Mouse (Mus musculus) testis, adult 2 months (tissue): ENCODE results near the gene Abtb2. TPM values are rescaled to one million over a fixed set of nuclear protein-coding genes. Genes with fewer than 3 reads are reported as not detected.

Experiments
- H3K27ac ChIP-seq: fragments of 200-500 bp; 2 replicates; pipeline ENCODE4 v1.5.1; 2012; ENCODE audit warnings: low read depth, low read length; ENCODE audit not compliant: control insufficient read depth, insufficient read depth
- H3K27me3 ChIP-seq: fragments of 200-500 bp; 2 replicates; pipeline ENCODE4 v1.6.1; 2012; ENCODE audit warnings: mild to moderate bottlenecking, low read length, moderate library complexity; ENCODE audit not compliant: control insufficient read depth, insufficient read depth
- H3K36me3 ChIP-seq: fragments of 200-500 bp; 2 replicates; pipeline ENCODE4 v1.6.1; 2012; ENCODE audit warnings: mild to moderate bottlenecking, low read length; ENCODE audit not compliant: control insufficient read depth, insufficient read depth
- H3K4me1 ChIP-seq: fragments of 200-500 bp; 2 replicates; pipeline ENCODE4 v1.6.1; 2012; ENCODE audit warnings: low read length; ENCODE audit not compliant: control insufficient read depth, insufficient read depth
- H3K4me3 ChIP-seq: fragments of 200-500 bp; 2 replicates; pipeline ENCODE4 v1.5.1; 2012; ENCODE audit warnings: low read depth, mild to moderate bottlenecking, low read length, moderate library complexity, mixed read lengths; ENCODE audit not compliant: control insufficient read depth
- CTCF ChIP-seq: fragments of 200-500 bp; IDR thresholded peaks from 2 replicates; pipeline ENCODE4 v1.5.1; 2012; ENCODE audit warnings: low read depth, mild to moderate bottlenecking, inconsistent platforms, low read length, moderate library complexity; ENCODE audit not compliant: control insufficient read depth, insufficient read depth, insufficient replicate concordance
- POLR2A ChIP-seq: fragments of 200-500 bp; IDR thresholded peaks from 2 replicates; pipeline ENCODE4 v1.6.1; 2012; ENCODE audit warnings: low read depth, mild to moderate bottlenecking, inconsistent platforms, low read length, moderate library complexity; ENCODE audit not compliant: control insufficient read depth
- polyA plus RNA-seq: library from polyadenylated mRNA; depleted of rRNA; stranded (reverse); fragments of >200 nt; gene quantifications from 2 replicates; pipeline ENCODE4 v1.2.3, GENCODE M21; 2012

The Abtb2 gene
- polyA plus RNA-seq, 1 experiment: 9.0 TPM

DNA sequence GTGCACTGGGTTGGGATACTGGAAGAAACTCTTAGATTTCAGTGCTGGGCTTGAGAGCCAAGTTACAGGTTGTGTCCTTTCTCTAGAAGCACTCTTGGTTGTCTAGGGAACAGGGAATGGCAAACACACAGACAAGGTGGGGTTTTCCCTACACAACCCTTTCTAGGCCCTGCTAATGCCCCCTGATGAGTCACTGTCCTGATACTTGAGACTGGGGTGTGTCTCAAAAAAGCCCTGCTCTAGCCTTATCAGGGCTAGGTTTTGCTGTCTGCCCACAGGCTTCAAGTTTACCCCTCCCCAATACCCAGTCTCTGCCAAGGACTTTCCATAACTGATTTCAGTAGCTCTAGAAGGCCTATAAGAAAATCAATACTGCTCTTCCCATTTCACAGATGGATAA is 89.9 kb downstream of the Abtb2 start:
- H3K27ac ChIP-seq: no peak overlapping the region
- H3K27me3 ChIP-seq: no peaks in the 10 kb centered on the region
- no peak overlapping the region for H3K4me3 ChIP-seq
- no peaks in the 10 kb centered on the region for H3K4me1 ChIP-seq
- no peaks in the 10 kb centered on the region for H3K36me3 ChIP-seq
- TF ChIP-seq POLR2A (no peak), CTCF (no peak)

GRCm38 (mm10) chr2:103659167-103659566 is 93.1 kb downstream of the Abtb2 start:
- Histone ChIP-seq H3K36me3 (no peaks in the 10 kb centered on the region), H3K4me1 (no peaks in the 10 kb centered on the region), H3K27me3 (no peaks in the 10 kb centered on the region), H3K27ac (no peak overlapping the region), H3K4me3 (no peak overlapping the region)
- TF ChIP-seq CTCF: no peak
- TF ChIP-seq POLR2A: no peak

DNA sequence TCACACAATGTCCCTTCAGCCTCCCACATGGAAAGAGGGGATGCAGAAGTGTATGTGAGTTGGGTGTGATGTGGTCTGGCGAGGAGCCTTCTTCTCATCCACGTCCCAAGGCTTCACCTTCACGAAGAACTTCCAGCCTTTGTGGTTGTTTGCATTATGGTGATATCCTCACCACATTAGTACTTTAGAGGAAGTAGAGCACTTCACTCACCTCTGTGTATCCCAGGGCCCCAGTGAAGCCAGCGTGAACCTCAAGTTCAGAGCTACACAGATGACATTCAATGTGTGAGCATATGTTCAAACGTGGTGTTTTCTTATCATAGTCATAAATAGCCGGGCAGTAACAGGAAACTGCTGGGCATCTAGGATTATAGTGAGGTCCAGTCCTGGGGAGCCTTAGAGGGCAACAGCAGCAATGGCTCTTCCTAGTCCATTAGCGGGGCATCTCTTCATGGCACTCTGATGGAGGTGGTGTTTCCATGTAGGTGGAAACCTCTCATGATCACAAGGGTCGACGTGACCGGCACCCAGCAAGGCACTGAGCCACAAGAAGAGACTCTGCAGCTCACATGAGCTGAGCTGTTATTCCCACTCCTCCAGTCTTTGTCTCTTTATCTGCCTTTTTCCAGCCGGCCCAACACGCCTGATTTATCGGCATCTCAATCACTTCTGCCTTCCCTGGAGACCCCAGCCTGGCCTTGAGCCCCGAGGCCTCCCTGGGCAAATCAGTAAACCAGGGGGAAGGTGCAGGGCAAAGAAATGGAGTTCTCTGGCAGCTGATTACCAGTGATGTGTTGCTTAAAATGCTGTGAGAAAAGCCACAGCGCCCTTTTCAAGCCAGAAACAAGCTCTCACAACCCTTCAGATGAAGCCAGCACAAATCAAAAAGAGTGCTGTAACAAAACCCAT is 93.8 kb downstream of the Abtb2 start:
- Histone ChIP-seq H3K4me3 (no peak overlapping the region), H3K27ac (no peak overlapping the region), H3K36me3 (no peaks in the 10 kb centered on the region), H3K4me1 (no peaks in the 10 kb centered on the region), H3K27me3 (no peaks in the 10 kb centered on the region)
- TF ChIP-seq CTCF: no peak
- no peak for TF ChIP-seq POLR2A

GRCm38 (mm10) chr2:103661696-103662095 is 95.6 kb downstream of the Abtb2 start:
- H3K36me3 ChIP-seq: no peaks in the 10 kb centered on the region
- no peak for TF ChIP-seq CTCF
- TF ChIP-seq POLR2A: no peak
- no peaks in the 10 kb centered on the region for H3K27me3 ChIP-seq
- H3K4me1 ChIP-seq: no peaks in the 10 kb centered on the region
- no peak overlapping the region for H3K4me3 ChIP-seq
- no peak overlapping the region for H3K27ac ChIP-seq

DNA sequence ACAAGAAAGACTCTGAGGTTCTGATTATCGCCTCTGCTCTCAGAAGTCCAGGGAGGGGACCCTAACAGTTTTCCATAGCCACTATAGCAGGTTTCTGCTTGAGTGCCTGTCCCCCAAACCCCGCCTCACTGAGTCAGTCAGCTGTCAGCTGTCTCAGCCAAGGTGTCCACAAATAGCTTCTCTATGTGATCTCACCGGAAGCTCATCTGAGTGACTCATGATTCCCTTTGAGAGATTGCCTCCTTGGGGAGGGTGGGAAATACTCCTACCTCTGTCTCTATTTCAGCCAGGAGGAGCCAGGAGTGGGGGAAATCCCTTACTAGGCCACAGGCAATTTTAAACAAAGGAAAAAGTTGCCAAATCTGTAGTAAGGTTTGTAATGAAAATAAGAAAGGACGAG is 96.0 kb downstream of the Abtb2 start:
- Histone ChIP-seq H3K36me3 (no peaks in the 10 kb centered on the region), H3K27me3 (no peaks in the 10 kb centered on the region), H3K4me1 (no peaks in the 10 kb centered on the region), H3K27ac (no peak overlapping the region), H3K4me3 (no peak overlapping the region)
- no peak for TF ChIP-seq POLR2A
- TF ChIP-seq CTCF: no peak

DNA sequence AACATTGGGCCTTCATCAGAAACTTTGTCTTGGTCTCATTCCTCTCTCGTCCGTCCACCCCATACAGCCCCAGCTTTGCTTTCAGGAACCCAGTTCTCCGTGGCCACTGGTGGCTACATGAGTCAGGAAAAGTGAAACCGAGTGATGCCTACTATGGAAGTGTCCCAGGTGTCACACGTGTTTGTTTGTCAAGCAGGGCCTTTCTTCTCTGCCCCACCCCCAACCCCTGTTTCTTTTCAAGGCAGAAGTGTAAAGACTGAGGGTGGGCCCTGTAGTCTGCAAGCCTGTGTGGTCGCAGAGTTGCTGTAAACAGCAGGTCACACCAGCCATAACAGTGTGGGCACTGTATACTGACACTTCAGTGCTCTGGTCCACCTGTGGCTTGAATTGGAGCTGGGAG is 98.2 kb downstream of the Abtb2 start:
- no peak overlapping the region for H3K27ac ChIP-seq
- peaks cover 3% of the 10 kb centered on the region; the same call in 1 of the 2 replicates for H3K4me1 ChIP-seq
- TF ChIP-seq POLR2A (no peak), CTCF (no peak)
- no peak overlapping the region for H3K4me3 ChIP-seq
- no peaks in the 10 kb centered on the region for H3K27me3 ChIP-seq
- H3K36me3 ChIP-seq: no peaks in the 10 kb centered on the region

DNA sequence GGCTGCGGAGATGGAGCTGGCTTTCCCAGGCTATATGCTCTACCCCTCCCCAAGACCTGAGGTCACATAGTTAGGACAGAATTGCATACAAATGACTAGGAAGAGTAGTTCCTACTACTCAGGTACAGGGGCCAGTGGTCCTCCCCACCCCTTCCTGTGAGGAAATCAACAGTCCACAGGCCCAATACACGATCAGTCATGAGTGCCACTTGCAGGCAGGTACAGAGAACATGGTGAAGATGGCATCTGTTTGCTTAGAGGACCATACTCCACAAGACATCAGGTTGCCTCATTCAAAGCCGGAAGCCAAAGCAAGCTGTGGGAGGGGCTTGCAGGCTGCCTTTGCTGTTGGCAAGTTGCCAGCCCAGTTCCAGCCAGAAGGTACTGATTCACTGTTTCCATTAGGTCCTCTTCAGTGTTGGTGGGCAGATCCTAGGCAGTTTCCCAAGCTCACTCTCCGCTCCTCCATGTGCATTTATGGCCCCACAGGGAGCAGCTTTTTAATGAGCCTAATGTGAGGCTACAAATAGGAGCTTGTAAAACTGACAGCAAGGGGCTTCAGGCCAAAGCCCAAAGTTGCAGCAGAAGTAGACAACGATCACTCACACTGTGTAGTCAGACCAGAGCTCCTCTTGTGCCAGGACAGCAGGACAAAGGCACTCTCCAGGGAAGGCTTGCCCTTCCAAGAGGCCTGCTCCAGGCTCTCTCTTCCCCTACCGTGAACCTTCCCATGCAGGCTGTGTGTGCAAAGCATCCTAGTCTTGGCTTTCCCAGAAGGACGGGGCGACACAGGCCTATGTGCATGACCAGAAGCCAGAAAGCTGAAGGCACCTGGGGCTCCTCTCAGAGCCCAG is 102.1 kb downstream of the Abtb2 start:
- H3K27ac ChIP-seq: peak overlapping the region; percentile 46; the same call in 1 of the 2 replicates
- TF ChIP-seq CTCF: no peak
- TF ChIP-seq POLR2A: no peak
- peaks cover 3% of the 10 kb centered on the region; the same call in 1 of the 2 replicates for H3K4me1 ChIP-seq
- no peaks in the 10 kb centered on the region for H3K27me3 ChIP-seq
- no peaks in the 10 kb centered on the region for H3K36me3 ChIP-seq
- H3K4me3 ChIP-seq: no peak overlapping the region
